Mouse (Mus musculus): ENCODE results near the gene Mrps10. TPM values are rescaled to one million over a fixed set of nuclear protein-coding genes. Genes with fewer than 3 reads are reported as not detected.
"Not testable (repeated sequence)": the region's sequence is repeated elsewhere in the genome, so short reads cannot be mapped to it uniquely, and the experiment has no call there.

Mrps10 gene
- total RNA-seq, 2 experiments from 2014 or later: 30.0 to 36.1 TPM

DNA sequence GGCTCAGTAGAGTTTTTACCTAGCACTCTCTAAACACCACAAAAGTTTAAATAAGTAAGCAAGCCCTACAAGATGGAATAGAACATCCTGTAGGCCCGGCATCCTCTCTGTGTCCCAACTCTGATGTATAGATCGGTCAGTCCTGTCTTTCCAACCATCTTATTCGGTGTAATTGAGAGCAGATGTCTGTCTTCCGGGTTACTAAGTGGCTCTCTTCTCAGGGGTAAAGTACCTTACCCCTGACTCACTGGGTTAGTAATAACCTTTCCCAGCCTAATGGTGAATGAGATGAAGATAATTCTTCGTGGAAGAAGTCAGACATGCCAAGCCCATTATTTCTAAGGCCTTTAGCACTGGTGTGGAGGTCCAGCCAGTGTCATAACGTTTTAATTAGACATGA is 5.3 kb downstream of the Mrps10 start:
- no peak for DNase-seq (ENCODE audit: low spot score in 2 of 2)
- intact Hi-C loops (cut with DNase I): loop anchor here (5.0 kb wide), 1 partner anchor 318 kb away; the partner anchor contains the start of genes Gm21981 and Prickle4

DNA sequence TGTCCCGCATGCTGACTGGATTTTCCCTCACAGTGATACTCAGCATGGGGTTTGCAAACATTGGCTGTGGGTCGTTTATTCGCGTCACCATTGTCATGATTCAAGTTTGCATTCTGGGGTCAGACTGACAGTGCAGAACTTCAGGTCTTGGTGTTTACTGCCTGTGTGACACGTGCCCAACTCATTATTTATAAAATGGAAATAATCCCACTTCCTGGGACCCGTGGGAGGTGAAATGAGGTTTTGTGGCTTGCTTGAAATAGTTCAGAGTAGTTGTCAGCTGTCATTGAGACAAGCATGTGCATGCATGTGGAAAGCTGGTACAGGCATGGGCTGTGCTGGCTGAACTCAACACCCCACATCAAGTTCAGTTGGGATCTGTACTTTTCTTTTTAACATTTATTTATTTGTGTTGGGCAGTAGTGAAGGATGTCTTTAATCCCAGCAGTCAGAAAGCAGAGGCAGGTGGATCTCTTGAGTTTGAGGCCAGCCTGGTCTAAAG is 8.1 kb downstream of the Mrps10 start:
- no peak for DNase-seq (ENCODE audit: low spot score in 2 of 2)
- intact Hi-C loops (cut with DNase I): no loop called here

DNA sequence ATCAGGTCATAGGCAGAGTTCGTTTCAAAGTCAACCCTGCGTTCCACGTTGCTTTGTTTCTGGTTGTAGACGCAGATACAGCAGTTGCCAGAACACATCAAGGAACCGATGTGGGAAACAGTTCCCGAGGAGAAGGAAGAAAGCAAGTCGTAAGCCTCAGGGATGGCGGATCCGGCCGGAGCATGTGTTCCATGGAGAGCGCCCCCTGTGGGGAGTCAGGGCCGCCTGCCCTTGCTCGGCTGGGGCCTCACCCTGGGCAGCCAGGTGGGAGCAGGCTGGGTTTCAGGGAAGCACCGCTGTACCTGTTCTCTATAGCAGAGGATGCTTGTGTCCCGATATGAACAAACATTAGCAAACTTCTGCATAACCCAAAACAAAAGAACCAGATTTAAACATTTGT is 9.4 kb downstream of the Mrps10 start:
- intact Hi-C loops (cut with DNase I): no loop called here
- DNase-seq (ENCODE audit: low spot score in 2 of 2): no peak

DNA sequence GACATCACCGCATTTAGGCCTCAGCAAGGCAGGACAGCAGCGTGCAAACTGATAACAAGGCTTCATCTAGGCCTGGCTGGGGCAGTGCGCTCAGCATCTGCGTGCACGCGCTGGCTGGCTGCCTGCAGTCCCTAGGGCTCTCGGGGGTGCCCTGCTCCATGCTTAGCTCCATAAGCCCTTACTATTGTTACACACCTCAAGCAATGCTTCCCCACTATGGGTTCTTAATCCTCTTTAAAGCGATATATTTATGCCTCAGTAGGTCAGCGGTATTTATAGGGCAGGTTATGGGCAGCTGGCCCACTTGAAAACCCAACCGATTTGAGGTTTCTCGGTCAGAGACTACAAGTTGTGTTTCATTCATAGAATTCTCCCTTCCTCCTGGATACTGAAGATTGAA is 13.2 kb downstream of the Mrps10 start:
- intact Hi-C loops (cut with DNase I): no loop called here
- DNase-seq (ENCODE audit: low spot score in 2 of 2): no peak

DNA sequence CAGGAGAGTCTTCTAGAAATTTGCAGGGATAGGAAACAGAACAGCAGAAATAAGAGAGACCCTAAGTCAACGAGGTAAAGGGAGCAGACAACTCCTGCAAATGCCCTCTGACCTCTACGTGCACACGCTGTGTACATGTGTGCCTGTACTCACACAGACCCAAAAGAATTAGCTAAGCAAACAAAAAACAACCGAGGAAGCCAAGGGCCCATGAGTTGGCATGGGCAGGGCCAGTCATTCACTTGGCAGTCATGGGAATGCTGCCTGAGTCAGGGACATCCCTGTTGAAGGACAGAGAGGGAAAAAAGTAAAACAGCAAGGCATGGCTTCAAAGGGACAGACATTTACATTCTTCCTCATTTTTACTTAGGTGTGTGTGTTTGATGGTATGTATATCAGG is 14.6 kb downstream of the Mrps10 start:
- intact Hi-C loops (cut with DNase I): no loop called here
- DNase-seq (ENCODE audit: low spot score in 2 of 2): no peak

DNA sequence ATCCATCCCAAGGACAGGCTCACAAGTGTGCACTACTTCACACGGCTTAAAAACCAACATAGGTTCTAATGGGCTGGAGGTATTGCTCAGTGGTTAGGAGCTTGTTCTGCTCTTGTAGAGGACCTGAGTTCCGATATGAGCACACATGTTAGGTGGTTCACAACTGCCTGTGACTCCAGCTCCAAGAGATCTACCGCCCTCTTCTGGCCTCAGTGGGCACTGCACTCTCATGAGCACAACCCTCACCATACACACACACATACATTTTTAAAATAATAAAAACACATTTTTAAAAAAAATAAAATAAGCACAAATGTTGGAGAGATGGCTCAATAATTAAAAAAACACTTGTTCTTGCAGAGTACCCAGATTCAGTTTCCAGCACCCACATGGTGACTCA is 15.4 kb downstream of the Mrps10 start:
- no peak for DNase-seq (ENCODE audit: low spot score in 2 of 2)
- intact Hi-C loops (cut with DNase I): no loop called here

DNA sequence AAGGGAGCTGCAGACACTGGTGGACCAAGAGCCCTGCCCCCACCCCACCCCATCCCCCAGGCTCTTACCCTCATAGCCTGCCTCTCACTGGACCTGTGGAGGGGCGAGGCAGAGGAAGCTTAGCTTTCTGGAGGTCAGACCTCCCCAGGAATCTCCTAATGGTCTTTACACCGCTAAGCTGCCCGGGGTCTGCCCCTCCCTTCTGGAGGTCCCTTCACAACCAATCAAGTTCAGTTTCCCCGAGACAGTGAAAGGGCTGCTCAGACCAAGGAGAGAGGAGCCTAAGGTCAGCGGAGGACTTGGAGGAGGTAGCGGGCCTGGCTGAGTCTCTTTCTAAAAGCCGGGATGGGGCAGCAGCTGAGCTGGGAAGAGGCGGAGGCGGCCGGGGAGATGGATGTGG is 16.5 kb downstream of the Mrps10 start, which contains the start of gene Guca1b:
Gene Guca1b (plus strand): TSS at position 249 of the 400 bp plus-strand sequence.
- DNase-seq (ENCODE audit: low spot score in 2 of 2): no peak
- intact Hi-C loops (cut with DNase I): loop anchor here (5.0 kb wide), 1 partner anchor 97 kb away; no protein-coding TSS in a partner anchor

DNA sequence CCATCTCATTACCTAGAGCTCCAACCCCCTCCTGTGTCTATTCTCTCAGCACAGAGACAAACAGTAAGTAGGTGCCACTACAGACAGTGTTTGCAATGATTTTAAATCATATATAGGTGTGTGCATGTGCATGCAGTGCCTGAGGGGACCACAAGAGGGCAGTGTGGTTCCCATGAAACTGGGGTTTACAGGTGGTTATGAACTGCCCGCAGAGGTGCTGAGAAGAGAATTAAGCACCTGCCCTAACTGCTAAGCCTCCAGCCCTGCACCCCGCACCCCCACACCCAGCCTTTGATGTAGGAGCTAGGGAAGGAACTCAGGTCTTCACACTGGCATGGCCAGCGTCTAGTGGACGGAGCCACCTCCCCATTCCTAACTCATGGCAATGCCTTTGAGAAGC is 18.0 kb downstream of the Mrps10 start:
- intact Hi-C loops (cut with DNase I): loop anchor here (5.0 kb wide), 1 partner anchor 96 kb away; no protein-coding TSS in a partner anchor
- no peak for DNase-seq (ENCODE audit: low spot score in 2 of 2)

DNA sequence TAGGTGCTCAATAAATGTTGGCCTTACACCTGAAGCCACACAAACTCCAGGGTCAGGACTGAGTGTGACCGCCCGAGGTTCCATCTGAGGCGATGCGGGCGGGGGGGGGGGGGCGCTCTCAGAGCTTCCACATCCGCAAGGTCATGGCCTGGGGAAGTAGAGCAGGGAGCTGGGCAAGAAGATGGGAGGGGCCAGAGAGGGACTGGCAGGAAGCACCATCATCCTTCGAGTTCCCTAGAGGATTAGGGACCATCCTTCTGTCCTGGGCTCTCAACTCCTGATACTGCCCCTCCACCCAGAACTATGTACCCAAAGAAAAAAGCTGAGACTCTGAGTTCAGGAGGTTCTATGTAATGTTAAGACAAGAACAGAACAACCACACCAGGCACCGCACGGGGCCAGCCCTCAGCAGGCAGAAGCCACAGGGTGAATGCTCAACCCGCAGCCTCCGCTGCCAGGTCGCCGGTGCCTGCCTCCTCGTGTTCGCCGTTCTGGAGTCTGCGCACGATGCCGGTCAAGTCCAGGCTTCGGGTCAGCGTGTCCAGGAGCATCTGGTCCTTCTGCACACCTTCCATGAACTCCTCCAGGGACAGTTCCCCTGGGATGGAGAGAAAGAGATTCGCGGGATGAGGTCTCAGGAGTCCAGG is 25.7 kb downstream of the Mrps10 start:
- no peak for DNase-seq (ENCODE audit: low spot score in 2 of 2)
- intact Hi-C loops (cut with DNase I): no loop called here

DNA sequence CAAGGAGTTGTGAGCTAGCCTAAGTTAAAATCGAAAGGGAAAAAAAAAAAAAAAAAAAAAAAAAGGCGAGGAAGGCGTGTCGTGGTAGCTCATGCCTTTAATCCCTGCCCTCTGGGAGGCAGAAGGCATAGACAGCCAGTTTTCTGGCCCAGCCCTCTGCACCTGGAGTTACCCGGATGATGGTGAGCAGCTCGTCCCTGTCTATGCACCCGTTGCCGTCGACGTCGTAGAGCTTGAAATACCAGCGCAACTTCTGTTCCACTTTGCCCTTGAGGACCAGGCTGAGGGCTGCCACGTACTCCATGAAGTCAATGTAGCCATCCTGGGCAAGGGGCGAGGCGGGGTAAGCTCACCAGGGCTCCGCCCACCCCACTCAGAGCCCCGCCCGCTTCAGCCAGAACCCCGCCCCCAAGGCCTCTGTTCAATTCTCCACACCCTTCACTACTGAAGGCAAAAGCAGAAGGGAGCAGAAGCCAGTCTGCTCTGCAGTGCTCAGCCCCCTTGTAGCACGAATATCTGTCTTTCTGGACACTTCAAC is 26.8 kb downstream of the Mrps10 start:
- intact Hi-C loops (cut with DNase I): no loop called here
- DNase-seq (ENCODE audit: low spot score in 2 of 2): peak in 1 of 2 experiments; percentile 5

DNA sequence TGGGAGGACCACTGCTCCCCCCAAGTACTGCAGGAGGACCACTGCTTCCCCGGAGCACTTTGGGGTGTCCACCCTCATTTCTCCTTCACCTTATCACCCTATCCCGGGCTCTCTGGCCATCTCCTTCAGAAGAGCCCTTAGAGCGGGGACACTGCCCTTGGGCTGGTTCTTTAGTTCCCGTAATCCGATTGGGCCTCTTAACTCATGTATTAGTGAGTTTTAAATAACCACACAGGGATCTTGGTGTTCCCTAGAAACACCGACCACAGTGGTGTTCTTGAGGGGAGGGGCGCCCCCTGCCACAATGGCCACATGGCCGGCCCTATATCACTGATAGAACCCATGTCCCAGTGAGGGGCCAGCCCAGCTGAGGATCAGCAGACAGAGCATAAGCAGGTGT is 30.4 kb downstream of the Mrps10 start:
- intact Hi-C loops (cut with DNase I): no loop called here
- DNase-seq (ENCODE audit: low spot score in 2 of 2): no peak

DNA sequence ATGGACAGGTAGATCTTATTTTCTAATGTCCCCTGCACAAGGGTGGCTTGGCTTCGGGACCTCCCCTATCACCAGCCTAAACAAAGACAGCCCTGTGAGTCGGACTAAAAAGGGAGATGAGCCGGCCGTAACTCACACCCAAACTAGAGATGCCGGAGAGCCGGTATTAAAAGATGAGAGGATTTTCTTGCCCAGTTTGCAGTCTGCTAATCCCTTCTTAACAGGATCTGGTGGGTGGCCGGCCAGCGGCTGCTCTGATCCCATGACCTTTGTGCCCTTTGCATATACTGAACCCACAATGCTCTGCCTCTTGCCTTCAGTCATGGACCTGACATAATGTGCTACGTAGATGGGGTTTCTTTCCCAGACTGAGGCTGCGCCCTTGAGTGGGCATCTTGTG is 31.8 kb downstream of the Mrps10 start, which contains the start of gene Guca1a:
Gene Guca1a (minus strand): TSS at position 134 of the 400 bp plus-strand sequence.
- DNase-seq (ENCODE audit: low spot score in 2 of 2): no peak
- intact Hi-C loops (cut with DNase I): no loop called here

DNA sequence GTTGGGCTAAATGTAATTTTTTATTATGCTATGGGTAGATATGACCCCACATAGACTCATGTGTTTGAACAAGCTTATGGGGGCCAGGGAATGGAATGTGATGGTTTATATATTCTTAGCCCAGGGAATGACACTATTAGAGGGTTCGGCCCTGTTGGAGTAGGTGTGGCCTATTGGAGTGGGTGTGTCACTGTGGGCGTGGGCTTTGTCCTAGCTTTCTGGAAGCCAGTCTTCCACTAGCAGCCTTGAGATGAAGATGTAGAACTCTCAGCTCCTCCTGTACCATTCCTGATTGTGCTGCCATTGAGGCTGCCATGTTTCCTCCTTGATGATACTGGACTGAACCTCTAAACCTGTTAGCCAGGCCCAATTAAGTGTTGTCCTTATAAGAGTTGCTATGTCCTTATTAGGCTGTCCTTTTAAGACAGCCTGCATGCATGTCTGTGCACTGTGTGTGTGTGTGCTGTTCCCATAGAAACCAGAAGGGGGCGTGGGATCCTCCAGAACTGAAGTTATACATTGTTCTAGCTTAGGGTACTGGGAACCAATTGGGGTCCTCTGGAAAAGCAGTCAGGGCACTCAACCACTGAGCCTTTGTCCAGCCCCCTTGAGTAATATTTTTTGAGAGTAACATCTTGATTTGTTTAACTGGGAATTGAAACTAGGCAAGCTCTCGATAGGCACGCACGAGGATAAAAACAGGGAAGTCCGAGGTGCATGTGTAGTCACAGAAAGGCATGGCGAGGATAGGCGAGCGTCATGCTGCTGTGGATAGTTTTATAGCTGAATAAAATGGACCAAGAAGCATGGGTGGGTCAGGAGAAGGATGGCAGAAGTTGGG is 39.2 kb downstream of the Mrps10 start:
- intact Hi-C loops (cut with DNase I): no loop called here
- DNase-seq (ENCODE audit: low spot score in 2 of 2): no peak

DNA sequence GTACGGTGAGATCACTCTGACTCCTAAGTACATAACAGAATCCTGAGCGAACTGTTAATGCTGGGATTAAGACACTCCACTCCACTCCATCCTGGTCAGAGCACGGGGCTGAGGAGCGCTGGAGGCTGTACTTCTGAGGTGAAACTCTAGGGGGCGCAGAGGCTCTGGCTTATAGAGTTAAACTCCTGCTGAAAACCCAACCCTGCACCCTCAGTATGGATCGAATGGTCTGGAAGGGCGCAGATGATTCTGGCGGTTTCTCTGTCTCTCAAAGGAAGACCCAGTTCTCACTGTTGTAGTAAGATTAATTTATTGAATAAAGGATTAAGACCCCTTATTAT is 39.8 kb downstream of the Mrps10 start:
- peak; percentile 10 to 20 for DNase-seq (ENCODE audit: low spot score in 2 of 2)
- intact Hi-C loops (cut with DNase I): no loop called here

DNA sequence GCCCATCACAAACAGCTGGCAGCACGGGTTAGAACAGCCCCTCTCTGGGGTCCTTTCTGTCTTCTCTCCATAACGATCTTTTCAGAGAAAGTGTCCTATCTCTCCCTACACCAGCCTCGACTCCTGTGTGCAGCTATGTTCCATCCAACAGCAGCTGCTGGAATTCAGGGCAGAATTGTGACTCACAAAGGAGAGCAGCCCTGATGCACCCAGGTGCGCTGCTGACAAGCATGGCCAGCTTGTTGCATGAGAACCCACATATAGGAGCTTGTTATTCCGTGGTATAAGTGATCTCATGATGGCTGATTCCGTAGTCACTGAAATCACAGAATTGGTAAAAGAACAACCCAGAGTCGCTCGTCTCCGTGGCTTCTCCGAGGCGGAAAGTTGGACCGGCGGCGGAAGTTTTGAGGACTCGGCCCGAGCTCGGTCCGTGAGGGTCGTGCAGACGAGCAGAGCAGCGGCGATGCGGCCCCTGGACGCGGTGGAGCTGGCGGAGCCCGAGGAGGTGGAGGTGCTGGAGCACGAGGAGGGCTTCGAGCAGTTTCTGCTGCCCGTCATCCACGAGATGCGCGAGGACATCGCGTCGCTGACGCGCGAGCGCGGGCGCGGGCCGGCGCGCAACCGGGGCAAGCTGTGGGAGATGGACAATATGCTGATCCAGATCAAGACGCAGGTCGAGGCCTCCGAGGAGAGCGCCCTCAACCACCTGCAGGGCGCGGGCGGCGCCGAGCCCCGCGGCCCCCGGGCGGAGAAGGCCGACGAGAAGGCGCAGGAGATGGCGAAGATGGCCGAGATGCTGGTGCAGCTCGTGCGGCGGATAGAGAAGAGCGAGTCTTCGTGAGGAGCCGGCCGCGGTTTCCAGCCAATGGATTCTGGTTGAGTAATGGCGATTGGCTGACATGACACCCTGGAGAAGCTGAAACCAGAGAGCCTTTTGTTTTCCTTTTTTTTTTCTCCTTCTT is 41.5 kb downstream of the Mrps10 start:
- intact Hi-C loops (cut with DNase I): not testable (repeated sequence)

DNA sequence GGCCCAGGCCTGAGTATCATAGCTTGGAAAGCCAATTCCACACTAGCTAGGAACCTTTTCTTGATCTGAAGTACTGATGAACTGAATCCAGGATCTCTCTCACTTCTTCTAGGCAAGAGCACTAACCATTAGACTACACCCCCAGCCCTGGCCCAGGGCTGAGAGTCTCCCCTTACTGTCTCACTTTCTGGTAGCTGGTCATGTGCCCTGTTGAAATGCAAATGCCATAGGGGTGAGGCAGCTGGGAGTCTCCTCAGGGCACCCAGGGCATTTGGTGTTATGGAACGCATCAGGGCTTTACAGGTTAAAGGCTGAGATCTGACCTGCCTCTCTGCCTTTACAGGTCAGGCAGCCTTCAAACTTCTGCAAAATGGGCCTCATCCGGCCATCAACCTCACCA is 51.5 kb downstream of the Mrps10 start:
- intact Hi-C loops (cut with DNase I): no loop called here
- no peak for DNase-seq (ENCODE audit: low spot score in 2 of 2)

More for the DNA sequence above, 41.5 kb downstream of the Mrps10 start:
- peak; percentile 11 to 13 for DNase-seq (ENCODE audit: low spot score in 2 of 2)

DNA sequence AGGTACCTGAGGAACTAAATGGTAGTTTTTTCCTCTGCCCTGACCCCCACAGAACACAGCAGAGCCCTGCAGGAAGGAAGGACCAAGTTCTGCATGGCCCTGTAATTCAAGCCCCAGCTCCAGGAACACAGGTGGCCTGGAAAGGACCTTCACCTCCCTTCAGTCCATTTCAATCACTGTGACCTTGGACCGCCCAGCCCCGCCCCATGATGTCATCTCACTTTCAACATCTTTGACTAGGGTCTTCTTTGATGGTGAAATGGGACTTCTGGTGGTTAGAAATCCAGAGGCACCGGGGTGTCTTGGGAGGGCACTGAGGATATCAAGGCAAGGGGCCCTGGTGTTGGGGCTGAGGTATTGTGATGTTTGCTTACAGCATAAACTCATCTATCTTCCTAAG is 52.9 kb downstream of the Mrps10 start:
- DNase-seq (ENCODE audit: low spot score in 2 of 2): no peak
- intact Hi-C loops (cut with DNase I): no loop called here

DNA sequence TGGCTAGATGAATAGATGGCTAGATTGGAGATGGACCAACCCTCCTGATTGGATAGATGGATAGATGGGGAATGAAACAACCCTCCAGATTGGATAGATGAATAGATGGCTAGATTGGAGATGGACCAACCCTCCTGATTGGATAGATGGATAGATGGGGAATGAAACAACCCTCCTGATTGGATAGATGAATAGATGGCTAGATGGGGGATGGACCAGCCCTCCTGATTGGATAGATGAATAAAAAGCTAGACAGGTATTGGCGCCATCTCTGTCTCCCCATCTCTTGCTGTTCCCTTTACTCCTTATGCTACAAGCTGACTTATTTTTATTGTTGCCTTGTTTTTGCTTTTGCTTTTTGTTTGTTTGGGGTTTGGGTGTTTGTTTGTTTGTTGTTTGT is 53.9 kb downstream of the Mrps10 start:
- intact Hi-C loops (cut with DNase I); DNase-seq (ENCODE audit: low spot score in 2 of 2): not testable (repeated sequence)

DNA sequence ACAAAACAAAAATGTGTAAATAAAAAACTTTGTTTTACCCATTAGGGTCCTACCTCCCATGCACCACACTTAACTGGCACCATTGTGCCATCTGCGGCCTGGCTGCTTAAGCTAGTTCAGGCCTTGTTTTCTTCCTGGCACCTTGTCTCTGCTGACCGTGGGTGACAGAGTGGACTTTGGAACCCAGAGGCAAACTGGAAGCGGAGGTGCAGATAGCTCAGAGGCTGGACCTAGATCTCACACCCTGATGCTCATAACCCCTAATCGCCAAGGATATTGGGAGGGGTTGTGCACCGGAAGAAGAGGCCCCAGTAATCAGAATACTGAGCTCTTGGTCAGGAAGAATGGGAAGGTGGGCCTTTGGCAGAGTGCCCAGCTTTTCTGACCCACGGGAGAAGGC is 55.5 kb downstream of the Mrps10 start:
- intact Hi-C loops (cut with DNase I): no loop called here
- DNase-seq (ENCODE audit: low spot score in 2 of 2): no peak

All from left cerebral cortex, postnatal 25 days (tissue).